Mouse (Mus musculus) embryonic fibroblast, embryonic 13.5 days (primary cell): ENCODE data around the gene Gm973.

Source experiments
- CTCF ChIP-seq: IDR thresholded peaks from 2 replicates; pipeline ENCODE4 v1.5.1; 2011; ENCODE audit warnings: mild to moderate bottlenecking, control low read depth, low read length, moderate library complexity, borderline replicate concordance; ENCODE audit not compliant: insufficient read depth
- POLR2A ChIP-seq: IDR thresholded peaks from 2 replicates; pipeline ENCODE4 v1.6.1; 2011; ENCODE audit warnings: low read depth, mild to moderate bottlenecking, control low read depth, low read length, moderate library complexity

DNA sequence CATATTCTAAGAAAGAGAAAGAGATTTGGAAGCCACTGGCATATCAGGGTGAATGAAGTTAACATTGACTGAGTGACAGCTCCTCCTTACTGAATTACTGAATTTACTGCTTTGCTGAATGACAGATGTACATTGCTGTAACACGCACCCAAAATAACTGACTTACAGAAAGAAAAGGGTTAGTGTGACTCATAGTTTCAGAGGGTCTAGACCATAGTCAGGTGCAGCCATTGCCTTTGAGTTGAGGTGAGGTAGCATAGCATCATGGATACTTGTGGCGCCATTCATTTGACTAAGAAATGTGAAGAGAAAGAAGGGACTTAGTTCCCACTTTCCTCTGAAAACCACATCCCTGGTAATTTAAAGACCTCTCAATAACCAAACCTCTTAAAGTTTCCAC lies 157.6 kb downstream of the Gm973 start:
- TF ChIP-seq POLR2A (no peak), CTCF (no peak)
